Mouse (Mus musculus) heart, postnatal 0 days (tissue): ENCODE data around the gene 9430097D07Rik. TPM values are rescaled to one million over a fixed set of nuclear protein-coding genes. Genes with fewer than 3 reads are reported as not detected.
A peak's percentile ranks its signal among the peaks of the same experiment; 100 is the strongest.

Experiments
- ATAC-seq: fragments of 200-750 bp; cut with Nextera tagmentation; 2 replicates; pipeline ENCODE4 v1.8.0; 2017; ENCODE audit warnings: low read depth, moderate number of reproducible peaks, moderate library complexity; ENCODE audit not compliant: insufficient read depth
- DNase-seq: peaks from one replicate; pipeline ENCODE4 v3.0.0-alpha.2; 2016; ENCODE audit warnings: low spot score
- H3K27ac ChIP-seq: fragments of 300-500 bp; sonication (generic); 2 replicates; pipeline ENCODE4 v1.5.1; 2014; ENCODE audit warnings: low read depth, mild to moderate bottlenecking
- H3K27me3 ChIP-seq: fragments of 300-500 bp; sonication (generic); 2 replicates; pipeline ENCODE4 v1.6.1; 2014; ENCODE audit warnings: low read length, mixed read lengths; ENCODE audit not compliant: control insufficient read depth, insufficient read depth
- H3K36me3 ChIP-seq: fragments of 300-500 bp; sonication (generic); replicated peaks from 2 replicates; pipeline ENCODE4 v1.6.1; 2014; ENCODE audit warnings: low read length, mixed read lengths; ENCODE audit not compliant: control insufficient read depth, insufficient read depth
- H3K4me1 ChIP-seq: fragments of 300-500 bp; sonication (generic); 2 replicates; pipeline ENCODE4 v1.6.1; 2014; ENCODE audit warnings: antibody characterized with exemption; ENCODE audit not compliant: control insufficient read depth, insufficient read depth
- H3K4me2 ChIP-seq: fragments of 300-500 bp; sonication (generic); 2 replicates; pipeline ENCODE4 v1.6.1; 2014; ENCODE audit warnings: low read depth, mild to moderate bottlenecking, low read length, moderate library complexity
- H3K4me3 ChIP-seq: fragments of 300-500 bp; sonication (generic); 2 replicates; pipeline ENCODE4 v1.5.1; 2014; ENCODE audit warnings: low read depth, low read length
- H3K9ac ChIP-seq: fragments of 300-500 bp; sonication (generic); replicated peaks from 2 replicates; pipeline ENCODE4 v1.6.1; 2014; ENCODE audit warnings: low read depth, low read length, mixed read lengths
- H3K9me3 ChIP-seq: fragments of 300-500 bp; sonication (generic); replicated peaks from 2 replicates; pipeline ENCODE4 v1.6.1; 2016; ENCODE audit warnings: low read length; ENCODE audit not compliant: control insufficient read depth
- CTCF ChIP-seq: IDR thresholded peaks from 2 replicates; pipeline ENCODE4 v1.5.1; 2016; ENCODE audit warnings: antibody characterized with exemption, control low read depth, low read depth
- EP300 ChIP-seq: IDR thresholded peaks from 2 replicates; pipeline ENCODE4 v1.6.1; 2016; ENCODE audit warnings: antibody characterized with exemption, low read depth
- WGBS: fragments of 180-500 bp; shearing (Covaris S2); extraction: QIAGEN DNeasy Blood & Tissue Kit; methylation state at CpG from one replicate; pipeline ENCODE4 v1.1.7; 2014; 5-methylcytosine and 5-hydroxymethylcytosine counted together
- polyA plus RNA-seq: library from polyadenylated mRNA; unstranded; fragments of >200 nt; fragmentation: Nextera tagmentation; extraction: Ambion mirVana; gene quantifications from 2 replicates; pipeline ENCODE4 v1.2.1, GENCODE M21; 2015
- total RNA-seq: library from RNA; depleted of rRNA; stranded (reverse); fragments of >200 nt; gene quantifications from 2 replicates; pipeline ENCODE4 v1.2.3, GENCODE M21; 2014; ENCODE audit warnings: low replicate concordance

The 9430097D07Rik gene
- total and polyA plus RNA-seq, 2 experiments from 2014 or later, result not detected

GRCm38 (mm10) chr2:32601417-32602065 lies 26.1 kb upstream of the 9430097D07Rik start:
- H3K27ac ChIP-seq, result no peak overlapping the region
- H3K4me2 ChIP-seq, result no peak overlapping the region
- no peak overlapping the region for H3K4me3 ChIP-seq
- no peaks in the 10 kb centered on the region for H3K27me3 ChIP-seq
- WGBS, result 50% methylated on average over 8 of the region's 8 CpGs
- peak; percentile 40; the same call in 1 of the 2 replicates for ATAC-seq
- no peak for DNase-seq
- no peak overlapping the region for H3K9ac ChIP-seq
- peaks cover 9% of the 10 kb centered on the region for H3K4me1 ChIP-seq
- TF ChIP-seq EP300, result no peak
- peak; percentile 47 for TF ChIP-seq CTCF
- peaks cover 19% of the 10 kb centered on the region for H3K36me3 ChIP-seq
- no peaks in the 10 kb centered on the region for H3K9me3 ChIP-seq

GRCm38 (mm10) chr2:32599409-32599808 lies 23.9 kb upstream of the 9430097D07Rik start, which contains the start of gene St6galnac6:
Gene St6galnac6 (plus strand): TSS chr2:32599709.
- no peak within 1 kb of the TSS for H3K9ac ChIP-seq
- H3K27me3 ChIP-seq, result no peaks in the 10 kb centered on the region
- peaks cover 39% of the 10 kb centered on the region for H3K36me3 ChIP-seq
- DNase-seq, result no peak
- H3K4me1 ChIP-seq, result peaks cover 9% of the 10 kb centered on the region
- no peak within 1 kb of the TSS for H3K4me2 ChIP-seq
- no peak for ATAC-seq
- TF ChIP-seq CTCF (no peak), EP300 (no peak)
- 91% methylated on average over 3 of the region's 3 CpGs for WGBS
- H3K4me3 ChIP-seq, result no peak within 1 kb of the TSS
- no peaks in the 10 kb centered on the region for H3K9me3 ChIP-seq
- H3K27ac ChIP-seq, result peak within 1 kb of the TSS; percentile 17; the same call in 1 of the 2 replicates

GRCm38 (mm10) chr2:32598506-32598905 lies 23.0 kb upstream of the 9430097D07Rik start:
- H3K27me3 ChIP-seq, result no peaks in the 10 kb centered on the region
- WGBS, result 67% methylated on average over 8 of the region's 8 CpGs
- no peak for DNase-seq
- H3K36me3 ChIP-seq, result peaks cover 48% of the 10 kb centered on the region
- peaks cover 9% of the 10 kb centered on the region for H3K4me1 ChIP-seq
- H3K4me3 ChIP-seq, result no peak overlapping the region
- H3K9ac ChIP-seq, result no peak overlapping the region
- TF ChIP-seq EP300 (no peak), CTCF (no peak)
- no peak for ATAC-seq
- H3K4me2 ChIP-seq, result no peak overlapping the region
- H3K9me3 ChIP-seq, result no peaks in the 10 kb centered on the region
- peak overlapping the region; percentile 17; the same call in 1 of the 2 replicates for H3K27ac ChIP-seq

GRCm38 (mm10) chr2:32597699-32598098 lies 22.2 kb upstream of the 9430097D07Rik start:
- Histone ChIP-seq H3K4me3 (no peak overlapping the region), H3K27ac (no peak overlapping the region), H3K9ac (no peak overlapping the region), H3K9me3 (no peaks in the 10 kb centered on the region), H3K36me3 (peaks cover 48% of the 10 kb centered on the region), H3K4me2 (no peak overlapping the region), H3K4me1 (peaks cover 9% of the 10 kb centered on the region), H3K27me3 (no peaks in the 10 kb centered on the region)
- no peak for TF ChIP-seq EP300
- TF ChIP-seq CTCF, result no peak
- DNase-seq, result no peak
- ATAC-seq, result no peak
- WGBS, result 70% methylated on average over 5 of the region's 5 CpGs

- H3K36me3 ChIP-seq, result peaks cover 48% of the 10 kb centered on the region
- 88% methylated on average over 5 of the region's 5 CpGs for WGBS
These were observed 21.8 kb upstream of the 9430097D07Rik start for GRCm38 (mm10) chr2:32597248-32597647.

GRCm38 (mm10) chr2:32596725-32597124 lies 21.2 kb upstream of the 9430097D07Rik start:
- Histone ChIP-seq H3K27me3 (no peaks in the 10 kb centered on the region), H3K4me3 (no peak overlapping the region), H3K9me3 (no peaks in the 10 kb centered on the region), H3K4me2 (no peak overlapping the region), H3K36me3 (peaks cover 51% of the 10 kb centered on the region), H3K27ac (no peak overlapping the region), H3K9ac (no peak overlapping the region), H3K4me1 (peaks cover 4% of the 10 kb centered on the region)
- TF ChIP-seq EP300 (no peak), CTCF (no peak)
- no peak for DNase-seq
- WGBS, result 85% methylated on average over 13 of the region's 13 CpGs
- ATAC-seq, result no peak

More at GRCm38 (mm10) chr2:32597248-32597647, 21.8 kb upstream of the 9430097D07Rik start:
- ATAC-seq, result no peak
- Histone ChIP-seq H3K4me3 (no peak overlapping the region), H3K27ac (no peak overlapping the region), H3K27me3 (no peaks in the 10 kb centered on the region), H3K4me1 (peaks cover 5% of the 10 kb centered on the region), H3K9me3 (no peaks in the 10 kb centered on the region), H3K9ac (no peak overlapping the region), H3K4me2 (no peak overlapping the region)
- TF ChIP-seq CTCF (no peak), EP300 (no peak)
- DNase-seq, result no peak
